Mouse (Mus musculus) Muller cell, postnatal 12 days (primary cell): ENCODE data around the gene Nf2.

Experiments
- DNase-seq: peaks from one replicate; pipeline ENCODE4 v3.0.0-alpha.2; 2015; ENCODE audit errors: inconsistent ontology term

The Nf2 gene

GRCm38 (mm10) chr11:4849258-4849943 lies at the start of gene Nf2:
Nf2 (minus strand) TSS chr11:4849536.
- peak; percentile 98 for DNase-seq

- peak; percentile 82 for DNase-seq
Measured at GRCm38 (mm10) chr11:4894848-4895816, 45.8 kb upstream of the Nf2 start, which contains the start of gene Thoc5. Thoc5 (plus strand) TSS chr11:4895320.

- DNase-seq: no peak
Measured at GRCm38 (mm10) chr11:4886987-4887386, 37.7 kb upstream of the Nf2 start.

- DNase-seq: no peak
Measured at GRCm38 (mm10) chr11:4885385-4885903, 36.1 kb upstream of the Nf2 start.

- DNase-seq: no peak
Measured at GRCm38 (mm10) chr11:4882892-4883627, 33.7 kb upstream of the Nf2 start.

- DNase-seq: no peak
Measured at GRCm38 (mm10) chr11:4881087-4881486, 31.8 kb upstream of the Nf2 start.

- DNase-seq: no peak
Measured at GRCm38 (mm10) chr11:4874551-4874950, 25.2 kb upstream of the Nf2 start.

GRCm38 (mm10) chr11:4873755-4874475 lies 24.6 kb upstream of the Nf2 start, which contains the start of gene Nipsnap1:
Nipsnap1 (plus strand) TSS chr11:4873951.
- DNase-seq: peak; percentile 83

- peak; percentile 47 for DNase-seq
Measured at GRCm38 (mm10) chr11:4865645-4866251, 16.4 kb upstream of the Nf2 start.

- no peak for DNase-seq
Measured at GRCm38 (mm10) chr11:4862730-4863129, 13.4 kb upstream of the Nf2 start.

- DNase-seq: no peak
Measured at GRCm38 (mm10) chr11:4861816-4862604, 12.7 kb upstream of the Nf2 start.

- DNase-seq: no peak
Measured at GRCm38 (mm10) chr11:4860986-4861385, 11.7 kb upstream of the Nf2 start.

GRCm38 (mm10) chr11:4858416-4858815 lies 9.1 kb upstream of the Nf2 start:
- DNase-seq: peak; percentile 71

- no peak for DNase-seq
Measured at GRCm38 (mm10) chr11:4854181-4854580, 4.8 kb upstream of the Nf2 start.

GRCm38 (mm10) chr11:4853021-4853420 lies 3.7 kb upstream of the Nf2 start:
- no peak for DNase-seq

- DNase-seq: no peak
Measured at GRCm38 (mm10) chr11:4850404-4850803, 1.1 kb upstream of the Nf2 start.

- no peak for DNase-seq
Measured at GRCm38 (mm10) chr11:4848483-4849248, 670 bp downstream of the Nf2 start.

GRCm38 (mm10) chr11:4840942-4841526 lies 8.3 kb downstream of the Nf2 start:
- DNase-seq: no peak

- DNase-seq: no peak
Measured at GRCm38 (mm10) chr11:4838235-4838634, 11.1 kb downstream of the Nf2 start.
